ENCODE assay signal across 8 mouse cellular contexts in genomic region chr11:117790703-117791440, GRCm38 (mm10). TPM values are rescaled to one million over a fixed set of nuclear protein-coding genes. Genes with fewer than 3 reads are reported as not detected.
DNase-seq lines count a peak whose midpoint lies in the region; ATAC-seq and TF ChIP-seq lines count a peak whose summit lies in the region.

No protein-coding gene starts in this region.

- TF ChIP-seq CTCF in bone marrow macrophage, adult 2 months (IDR thresholded peaks at IDR 0.05; ENCODE audit: low read depth, low read length): 0 out of 2 replicates have a peak, but pooled peaks have one; percentile 19
- peak; percentile 46 for TF ChIP-seq CTCF in kidney, adult 2 months (conservative IDR thresholded peaks at IDR 0.05; ENCODE audit: insufficient read depth, insufficient read length, low read depth, low read length)
- TF ChIP-seq CTCF in lung, postnatal 0 days (IDR thresholded peaks at IDR 0.05): peak; percentile 48

- H3K4me1 ChIP-seq in heart, embryonic 12.5 days (replicated peaks): peaks cover 23% of the 10 kb centered on the region
- peaks cover 3% of the 10 kb centered on the region; the same call in 1 of the 2 replicates for H3K4me1 ChIP-seq in bone marrow macrophage, adult 2 months (ENCODE audit: control insufficient read depth, insufficient read depth, low read length)
- peaks cover 3% of the 10 kb centered on the region; the same call in 1 of the 2 replicates for H3K4me1 ChIP-seq in kidney, adult 2 months (ENCODE audit: control insufficient read depth, insufficient read depth, low read length)
- 0 out of 2 replicates have a peak, but pooled peaks cover 2% of the 10 kb centered on the region for H3K4me1 ChIP-seq in lung, postnatal 0 days (ENCODE audit: insufficient read depth, low read depth, low read length)

- no peaks in the 10 kb centered on the region for H3K9me3 ChIP-seq in heart, embryonic 12.5 days (replicated peaks)
- H3K9me3 ChIP-seq in lung, postnatal 0 days (ENCODE audit: low read length): no peaks in the 10 kb centered on the region

- peak; percentile 80 for ATAC-seq in heart, embryonic 12.5 days (ENCODE audit: insufficient number of reproducible peaks, low FRiP score)
- ATAC-seq in lung, postnatal 0 days: peak; percentile 73
- no peak for ATAC-seq in monocyte, adult 5-6 weeks (replicated peaks; ENCODE audit: insufficient number of reproducible peaks, low FRiP score, low TSS enrichment, poor library complexity, severe bottlenecking)

- TF ChIP-seq POLR2A in bone marrow macrophage, adult 2 months (IDR thresholded peaks at IDR 0.05; ENCODE audit: borderline replicate concordance, low read depth, low read length): no peak
- no peak for TF ChIP-seq POLR2A in kidney, adult 2 months (IDR thresholded peaks at IDR 0.05; ENCODE audit: low read depth, low read length)

- 27% methylated on average over 23 of the region's 23 CpGs for WGBS in heart, embryonic 12.5 days
- WGBS in kidney, adult 2 months: 57% methylated on average over 23 of the region's 23 CpGs
- WGBS in lung, postnatal 0 days: 35% methylated on average over 20 of the region's 23 CpGs

- H3K4me3 ChIP-seq in heart, embryonic 12.5 days: peak overlapping the region; percentile 23
- H3K4me3 ChIP-seq in bone marrow macrophage, adult 2 months (ENCODE audit: insufficient read depth, low read length): no peak overlapping the region
- H3K4me3 ChIP-seq in kidney, adult 2 months (ENCODE audit: insufficient read depth, low read depth, low read length): no peak overlapping the region
- 0 out of 2 replicates have a peak overlapping the region, but pooled peaks have one; percentile 5 for H3K4me3 ChIP-seq in lung, postnatal 0 days (ENCODE audit: low read depth, low read length)

- H3K36me3 ChIP-seq in heart, embryonic 12.5 days: no peaks in the 10 kb centered on the region
- no peaks in the 10 kb centered on the region for H3K36me3 ChIP-seq in kidney, adult 2 months (ENCODE audit: control insufficient read depth, insufficient read depth, low read length)
- H3K36me3 ChIP-seq in lung, postnatal 0 days (ENCODE audit: insufficient read depth, low read length): no peaks in the 10 kb centered on the region

- TF ChIP-seq EP300 in lung, postnatal 0 days (IDR thresholded peaks at IDR 0.05): no peak

- no peak for DNase-seq in heart, postnatal 10 days
- peak; percentile 64 for DNase-seq in kidney, adult 2 months
- peak; percentile 70 for DNase-seq in lung, postnatal 0 days (ENCODE audit: low spot score)
- DNase-seq in urinary bladder, postnatal 36 days (ENCODE audit: low spot score in 2 of 2): peak; percentile 60 to 72
- DNase-seq in Muller cell, postnatal 12 days (ENCODE audit: inconsistent ontology term): no peak

- intact Hi-C loops in heart, postnatal 10 days (cut with DNase I): loop anchor here (1.0 kb wide), 1 partner anchor 34 kb away; the partner anchor contains the start of gene Afmid

- H3K27me3 ChIP-seq in heart, embryonic 12.5 days (replicated peaks): peaks cover 10% of the 10 kb centered on the region
- H3K27me3 ChIP-seq in kidney, adult 2 months (replicated peaks; ENCODE audit: control insufficient read depth, insufficient read depth, low read length): no peaks in the 10 kb centered on the region
- no peaks in the 10 kb centered on the region for H3K27me3 ChIP-seq in lung, postnatal 0 days (replicated peaks; ENCODE audit: insufficient read depth, low read length)

- H3K9ac ChIP-seq in heart, embryonic 12.5 days: 0 out of 2 replicates have a peak overlapping the region, but pooled peaks have one; percentile 21
- no peak overlapping the region for H3K9ac ChIP-seq in lung, postnatal 0 days (replicated peaks; ENCODE audit: low read depth)

- peak overlapping the region; percentile 59 for H3K4me2 ChIP-seq in heart, embryonic 12.5 days
- H3K4me2 ChIP-seq in lung, postnatal 0 days (replicated peaks; ENCODE audit: low read depth, low read length): peak overlapping the region; percentile 52

- no peak overlapping the region for H3K27ac ChIP-seq in heart, embryonic 12.5 days (ENCODE audit: poor library complexity, severe bottlenecking)
- no peak overlapping the region for H3K27ac ChIP-seq in bone marrow macrophage, adult 2 months (ENCODE audit: insufficient read depth, low read depth, low read length)
- no peak overlapping the region for H3K27ac ChIP-seq in kidney, adult 2 months (ENCODE audit: insufficient read depth, low read depth, low read length)
- H3K27ac ChIP-seq in lung, postnatal 0 days (ENCODE audit: low read length): 0 out of 2 replicates have a peak overlapping the region, but pooled peaks have one; percentile 38

RNA-seq across cellular contexts. Expression of gene 6030468B19Rik, which starts 6.6 kb away (rescaled TPM):
- 0.71 and 1.7 TPM in 2 replicates for polyA plus RNA-seq in heart, embryonic 12.5 days (2016; fragmentation: Nextera tagmentation; extraction: Ambion mirVana)
- not detected for total RNA-seq in heart, postnatal 10 days (2021)
- not detected in 2 replicates for polyA plus RNA-seq in bone marrow macrophage, adult 2 months (2012; ENCODE audit: insufficient read depth, insufficient read length, missing spikeins)
- polyA plus RNA-seq in kidney, adult 2 months (2012; rRNA removed): 0.09 TPM in 1 of 2 replicates, not detected in the other
- not detected in 2 replicates for polyA plus RNA-seq in lung, postnatal 0 days (2015; fragmentation: Nextera tagmentation; extraction: Ambion mirVana)
- total RNA-seq in monocyte, adult 5-6 weeks (2017): not detected in 3 replicates

RNA-seq across cellular contexts. Expression of gene Tmc6, which starts 8.9 kb away (rescaled TPM):
- 23.8 and 26.5 TPM in 2 replicates for polyA plus RNA-seq in heart, embryonic 12.5 days (2016; fragmentation: Nextera tagmentation; extraction: Ambion mirVana)
- 10 to 100 TPM; 29.4 to 33.7 TPM for total RNA-seq in heart, postnatal 10 days (2021)
- polyA plus RNA-seq in bone marrow macrophage, adult 2 months (2012; ENCODE audit: insufficient read depth, insufficient read length, missing spikeins): 16.7 and 36.7 TPM in 2 replicates
- polyA plus RNA-seq in kidney, adult 2 months (2012; rRNA removed): 41.2 and 48.4 TPM in 2 replicates
- polyA plus RNA-seq in lung, postnatal 0 days (2015; fragmentation: Nextera tagmentation; extraction: Ambion mirVana): 26.2 and 34.8 TPM in 2 replicates
- total RNA-seq in monocyte, adult 5-6 weeks (2017): 81.0 to 99.7 TPM (median 93.0 TPM) in 3 replicates

RNA-seq across cellular contexts. Expression of gene Tmc8, which starts 9.0 kb away (rescaled TPM):
- 4.0 and 4.1 TPM in 2 replicates for polyA plus RNA-seq in heart, embryonic 12.5 days (2016; fragmentation: Nextera tagmentation; extraction: Ambion mirVana)
- 1 to 10 TPM; 4.4 to 6.4 TPM for total RNA-seq in heart, postnatal 10 days (2021)
- polyA plus RNA-seq in bone marrow macrophage, adult 2 months (2012; ENCODE audit: insufficient read depth, insufficient read length, missing spikeins): 2.1 and 2.7 TPM in 2 replicates
- 3.3 and 5.3 TPM in 2 replicates for polyA plus RNA-seq in kidney, adult 2 months (2012; rRNA removed)
- 5.5 and 6.5 TPM in 2 replicates for polyA plus RNA-seq in lung, postnatal 0 days (2015; fragmentation: Nextera tagmentation; extraction: Ambion mirVana)
- 11.8 to 27.8 TPM (median 18.2 TPM) in 3 replicates for total RNA-seq in monocyte, adult 5-6 weeks (2017)

RNA-seq across cellular contexts. Expression of gene Gm20708, which starts 18.6 kb away (rescaled TPM):
- polyA plus RNA-seq in heart, embryonic 12.5 days (2016; fragmentation: Nextera tagmentation; extraction: Ambion mirVana): 0.78 and 0.82 TPM in 2 replicates
- 1 to 10 TPM; 1.5 to 2.5 TPM for total RNA-seq in heart, postnatal 10 days (2021)
- polyA plus RNA-seq in bone marrow macrophage, adult 2 months (2012; ENCODE audit: insufficient read depth, insufficient read length, missing spikeins): 4.0 and 5.0 TPM in 2 replicates
- polyA plus RNA-seq in kidney, adult 2 months (2012; rRNA removed): 0.18 and 0.22 TPM in 2 replicates
- polyA plus RNA-seq in lung, postnatal 0 days (2015; fragmentation: Nextera tagmentation; extraction: Ambion mirVana): 0.27 TPM in 1 of 2 replicates, not detected in the other
- 3.7 to 10.5 TPM (median 5.6 TPM) in 3 replicates for total RNA-seq in monocyte, adult 5-6 weeks (2017)

RNA-seq across cellular contexts. Expression of gene Syngr2, which starts 18.6 kb away (rescaled TPM):
- 68.9 and 69.3 TPM in 2 replicates for polyA plus RNA-seq in heart, embryonic 12.5 days (2016; fragmentation: Nextera tagmentation; extraction: Ambion mirVana)
- 100 to 1,000 TPM; 100 to 105 TPM for total RNA-seq in heart, postnatal 10 days (2021)
- 183 and 189 TPM in 2 replicates for polyA plus RNA-seq in bone marrow macrophage, adult 2 months (2012; ENCODE audit: insufficient read depth, insufficient read length, missing spikeins)
- polyA plus RNA-seq in kidney, adult 2 months (2012; rRNA removed): 150 and 155 TPM in 2 replicates
- 96.0 and 108 TPM in 2 replicates for polyA plus RNA-seq in lung, postnatal 0 days (2015; fragmentation: Nextera tagmentation; extraction: Ambion mirVana)
- 134 to 139 TPM (median 137 TPM) in 3 replicates for total RNA-seq in monocyte, adult 5-6 weeks (2017)

Comparison
In these comparisons a context has a peak if more than half of its experiments do, and no peak if none do; other contexts are left out.
1. H3K4me3 ChIP-seq: peak in heart, embryonic 12.5 days (single experiment) and lung, postnatal 0 days (single experiment); none in bone marrow macrophage, adult 2 months (single experiment) and kidney, adult 2 months (single experiment).
2. DNase-seq: peak in kidney, adult 2 months (single experiment), lung, postnatal 0 days (single experiment) and urinary bladder, postnatal 36 days (2 of 2); none in heart, postnatal 10 days (0 of 2) and Muller cell, postnatal 12 days (single experiment).
3. Peak in every context shown above with its lines, with median percentiles within 50 percentile points of each other: CTCF ChIP-seq.